Mouse (Mus musculus) neural tube, embryonic 12.5 days (tissue): Measurements from ENCODE around the gene Map3k4. TPM values are rescaled to one million over a fixed set of nuclear protein-coding genes. Genes with fewer than 3 reads are reported as not detected.

Experiments
- ATAC-seq: fragments of 200-750 bp; cut with Nextera tagmentation; 2 replicates; pipeline ENCODE4 v1.8.0; 2017; ENCODE audit warnings: low read depth, mild to moderate bottlenecking, moderate TSS enrichment, moderate library complexity; ENCODE audit not compliant: low FRiP score
- H3K27ac ChIP-seq: fragments of 300-500 bp; sonication (generic); 2 replicates; pipeline ENCODE4 v1.5.1; 2016
- H3K27me3 ChIP-seq: fragments of 300-500 bp; sonication (generic); replicated peaks from 2 replicates; pipeline ENCODE4 v1.6.1; 2016; ENCODE audit warnings: mild to moderate bottlenecking
- H3K36me3 ChIP-seq: fragments of 300-500 bp; sonication (generic); 2 replicates; pipeline ENCODE4 v1.6.1; 2016; ENCODE audit warnings: mild to moderate bottlenecking
- H3K4me1 ChIP-seq: fragments of 300-500 bp; sonication (generic); 2 replicates; pipeline ENCODE4 v1.6.1; 2016
- H3K4me2 ChIP-seq: fragments of 300-500 bp; sonication (generic); replicated peaks from 2 replicates; pipeline ENCODE4 v1.6.1; 2016; ENCODE audit warnings: mild to moderate bottlenecking
- H3K4me3 ChIP-seq: fragments of 300-500 bp; sonication (generic); 2 replicates; pipeline ENCODE4 v1.5.1; 2016
- H3K9ac ChIP-seq: fragments of 300-500 bp; sonication (generic); 2 replicates; pipeline ENCODE4 v1.6.1; 2016; ENCODE audit warnings: mild to moderate bottlenecking
- H3K9me3 ChIP-seq: fragments of 300-500 bp; sonication (generic); 2 replicates; pipeline ENCODE4 v1.6.1; 2016; ENCODE audit warnings: mild to moderate bottlenecking
- WGBS: fragments of 180-500 bp; shearing (Covaris S2); methylation state at CpG from one replicate; pipeline ENCODE4 v1.1.7; 2016; 5-methylcytosine and 5-hydroxymethylcytosine counted together
- polyA plus RNA-seq: library from polyadenylated mRNA; unstranded; fragments of >200 nt; fragmentation: Nextera tagmentation; extraction: Ambion mirVana; gene quantifications from 2 replicates; pipeline ENCODE4 v1.2.1, GENCODE M21; 2016

Gene Map3k4
- polyA plus RNA-seq, 1 experiment from 2014 or later = 44.7 TPM

DNA sequence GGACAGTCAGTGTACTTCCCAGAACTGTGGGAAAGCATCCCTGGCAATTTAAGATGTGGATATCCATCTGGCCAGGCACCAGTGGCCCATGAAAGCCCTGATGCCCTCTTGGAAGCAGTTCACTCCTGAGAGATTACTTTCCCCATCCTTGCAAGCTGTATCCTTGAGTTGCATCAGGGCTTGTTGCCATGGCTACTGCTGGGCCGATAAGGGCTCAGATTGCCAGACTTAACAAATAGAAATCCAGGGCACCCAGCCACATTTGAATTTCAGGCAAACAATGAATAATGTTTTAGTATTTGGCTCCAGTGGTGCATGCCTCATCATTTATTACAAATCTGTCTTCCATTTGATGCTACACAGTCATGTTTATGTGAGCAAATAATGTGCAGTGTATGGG lies 130.8 kb downstream of the Map3k4 start:
- WGBS = 71% methylated on average over 1 of the region's 1 CpGs
- H3K27ac ChIP-seq = no peak overlapping the region

DNA sequence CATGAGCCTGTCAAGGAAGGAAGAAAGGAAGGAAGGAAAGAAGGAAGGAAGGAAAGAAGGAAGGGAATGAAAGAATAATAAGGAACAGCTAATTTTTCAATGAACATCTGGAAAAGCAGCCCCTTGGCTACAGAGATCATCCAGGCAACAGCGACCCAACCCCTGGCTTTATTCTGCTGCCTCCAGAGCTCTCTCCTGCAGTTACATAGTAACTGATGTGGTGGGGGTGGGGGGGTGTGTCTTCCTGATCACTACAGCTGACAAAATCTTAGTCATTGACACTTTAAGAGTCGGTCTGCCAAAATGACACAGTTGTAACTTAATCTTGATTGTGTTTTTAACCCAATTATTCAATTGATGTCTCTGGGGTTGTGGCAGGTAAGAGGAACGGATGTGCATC lies 132.3 kb downstream of the Map3k4 start:
- no peak overlapping the region for H3K27ac ChIP-seq

More for the DNA sequence above, 130.8 kb downstream of the Map3k4 start:
- peaks cover 7% of the 10 kb centered on the region; the same call in 1 of the 2 replicates for H3K4me1 ChIP-seq
- H3K4me3 ChIP-seq = no peak overlapping the region
- no peak for ATAC-seq
- H3K27me3 ChIP-seq = no peaks in the 10 kb centered on the region
- H3K4me2 ChIP-seq = no peak overlapping the region
- H3K36me3 ChIP-seq = no peaks in the 10 kb centered on the region
- no peak overlapping the region for H3K9ac ChIP-seq
- no peaks in the 10 kb centered on the region for H3K9me3 ChIP-seq

GRCm38 (mm10) chr17:12185855-12186254 lies 132.7 kb downstream of the Map3k4 start:
- Histone ChIP-seq H3K9me3 (no peaks in the 10 kb centered on the region), H3K4me1 (peaks cover 7% of the 10 kb centered on the region; the same call in 1 of the 2 replicates)
- WGBS = 96% methylated on average over 4 of the region's 4 CpGs

More for the DNA sequence above, 132.3 kb downstream of the Map3k4 start:
- no peak overlapping the region for H3K4me3 ChIP-seq
- no peaks in the 10 kb centered on the region for H3K9me3 ChIP-seq
- no peak overlapping the region for H3K4me2 ChIP-seq
- peaks cover 7% of the 10 kb centered on the region; the same call in 1 of the 2 replicates for H3K4me1 ChIP-seq
- H3K9ac ChIP-seq = no peak overlapping the region
- no peaks in the 10 kb centered on the region for H3K27me3 ChIP-seq
- no peak for ATAC-seq
- H3K36me3 ChIP-seq = no peaks in the 10 kb centered on the region
- WGBS = 87% methylated on average over 3 of the region's 3 CpGs

DNA sequence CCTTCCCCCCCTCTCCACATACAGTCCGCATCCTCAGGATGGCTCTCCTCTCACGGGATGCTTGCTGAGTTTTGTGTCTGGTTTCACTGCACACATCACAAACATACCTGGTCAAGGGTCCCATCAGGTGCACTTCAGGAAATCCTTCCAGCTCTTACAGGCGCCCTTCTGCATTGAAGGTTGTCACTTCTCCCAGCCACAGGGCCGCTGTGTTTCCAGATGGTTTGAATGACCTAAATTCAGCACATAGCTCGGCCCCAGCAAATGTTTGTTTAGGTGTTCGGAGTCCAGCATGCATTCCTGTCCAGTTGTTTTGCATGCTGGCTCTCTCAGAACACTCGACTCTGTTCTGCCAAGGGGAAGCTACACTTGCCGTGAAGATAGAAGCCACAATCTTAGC lies 134.3 kb downstream of the Map3k4 start:
- 81% methylated on average over 8 of the region's 8 CpGs for WGBS
- no peaks in the 10 kb centered on the region for H3K27me3 ChIP-seq
- no peak overlapping the region for H3K4me2 ChIP-seq
- H3K9ac ChIP-seq = no peak overlapping the region
- peaks cover 7% of the 10 kb centered on the region; the same call in 1 of the 2 replicates for H3K4me1 ChIP-seq
- no peak for ATAC-seq
- H3K4me3 ChIP-seq = no peak overlapping the region
- no peak overlapping the region for H3K27ac ChIP-seq
- H3K36me3 ChIP-seq = no peaks in the 10 kb centered on the region
- no peaks in the 10 kb centered on the region for H3K9me3 ChIP-seq

More at GRCm38 (mm10) chr17:12185855-12186254, 132.7 kb downstream of the Map3k4 start:
- Histone ChIP-seq H3K9ac (no peak overlapping the region), H3K4me3 (no peak overlapping the region), H3K27me3 (no peaks in the 10 kb centered on the region), H3K36me3 (no peaks in the 10 kb centered on the region), H3K4me2 (no peak overlapping the region), H3K27ac (no peak overlapping the region)
- ATAC-seq = no peak

GRCm38 (mm10) chr17:12182702-12183485 lies 135.7 kb downstream of the Map3k4 start:
- H3K4me3 ChIP-seq = no peak overlapping the region
- H3K9me3 ChIP-seq = no peaks in the 10 kb centered on the region
- no peak for ATAC-seq
- no peak overlapping the region for H3K4me2 ChIP-seq
- 82% methylated on average over 5 of the region's 5 CpGs for WGBS
- H3K4me1 ChIP-seq = peaks cover 11% of the 10 kb centered on the region; the same call in 1 of the 2 replicates
- no peak overlapping the region for H3K27ac ChIP-seq
- H3K27me3 ChIP-seq = no peaks in the 10 kb centered on the region
- no peak overlapping the region for H3K9ac ChIP-seq
- no peaks in the 10 kb centered on the region for H3K36me3 ChIP-seq

- H3K4me2 ChIP-seq = no peak overlapping the region
- peaks cover 5% of the 10 kb centered on the region for H3K36me3 ChIP-seq
- no peak overlapping the region for H3K27ac ChIP-seq
- no peak overlapping the region for H3K4me3 ChIP-seq
- H3K4me1 ChIP-seq = 0 out of 2 replicates have a peak, but pooled peaks cover 4% of the 10 kb centered on the region
- no peak for ATAC-seq
- 92% methylated on average over 2 of the region's 2 CpGs for WGBS
- H3K9me3 ChIP-seq = peaks cover 9% of the 10 kb centered on the region; the same call in 1 of the 2 replicates
- H3K27me3 ChIP-seq = no peaks in the 10 kb centered on the region
- no peak overlapping the region for H3K9ac ChIP-seq
Measured at GRCm38 (mm10) chr17:12179766-12180165, 138.8 kb downstream of the Map3k4 start.

GRCm38 (mm10) chr17:12179339-12179738 lies 139.3 kb downstream of the Map3k4 start:
- Histone ChIP-seq H3K27me3 (no peaks in the 10 kb centered on the region), H3K4me2 (no peak overlapping the region), H3K9me3 (peaks cover 9% of the 10 kb centered on the region; the same call in 1 of the 2 replicates), H3K27ac (no peak overlapping the region), H3K36me3 (peaks cover 5% of the 10 kb centered on the region), H3K4me3 (no peak overlapping the region), H3K4me1 (0 out of 2 replicates have a peak, but pooled peaks cover 4% of the 10 kb centered on the region), H3K9ac (no peak overlapping the region)
- 82% methylated on average over 7 of the region's 7 CpGs for WGBS
- ATAC-seq = no peak

Other genes starting within 250 kb of the Map3k4 start
- 41.5 and 44.9 TPM in 2 replicates for gene Agpat4, start 200.1 kb downstream of the Map3k4 start, polyA plus RNA-seq
- gene Plg, start 59.8 kb upstream of the Map3k4 start, polyA plus RNA-seq = 0.11 and 0.28 TPM in 2 replicates
- gene Slc22a3, start 188.9 kb upstream of the Map3k4 start, polyA plus RNA-seq = 0.26 and 0.30 TPM in 2 replicates